Mouse (Mus musculus) neutrophil, adult 5-6 weeks (primary cell): ENCODE results near the gene Slc22a22. TPM values are rescaled to one million over a fixed set of nuclear protein-coding genes. Genes with fewer than 3 reads are reported as not detected.
"Not testable (repeated sequence)": the region's sequence is repeated elsewhere in the genome, so short reads cannot be mapped to it uniquely, and the experiment has no call there.

Experiments
- ATAC-seq: fragments of 151-379, 151-347 bp; 2 replicates; pipeline ENCODE4 v1.8.0; 2017; ENCODE audit warnings: mild to moderate bottlenecking, moderate TSS enrichment; ENCODE audit not compliant: insufficient number of reproducible peaks, poor library complexity, low FRiP score, severe bottlenecking; ENCODE audit errors: extremely low read depth
- total RNA-seq: library from RNA; stranded (forward); fragments of 200-1000 nt; gene quantifications from 2 replicates; pipeline ENCODE4 v1.2.3, GENCODE M21; 2017

Slc22a22 gene
- total RNA-seq, 1 experiment from 2014 or later = not detected

GRCm38 (mm10) chr15:57398439-57399148 lies 78.8 kb downstream of the Slc22a22 start:
- ATAC-seq = no peak

- no peak for ATAC-seq
Observed at GRCm38 (mm10) chr15:57394053-57394452, 83.4 kb downstream of the Slc22a22 start.

- ATAC-seq = no peak
Observed at GRCm38 (mm10) chr15:57380381-57380780, 97.0 kb downstream of the Slc22a22 start.

- ATAC-seq = no peak
Observed at GRCm38 (mm10) chr15:57366446-57366845, 111.0 kb downstream of the Slc22a22 start.

- ATAC-seq = no peak
Observed at GRCm38 (mm10) chr15:57355278-57355677, 122.1 kb downstream of the Slc22a22 start.

GRCm38 (mm10) chr15:57340499-57340898 lies 136.9 kb downstream of the Slc22a22 start:
- no peak for ATAC-seq

- ATAC-seq = no peak
Observed at GRCm38 (mm10) chr15:57331326-57331725, 146.1 kb downstream of the Slc22a22 start.

GRCm38 (mm10) chr15:57318001-57318400 lies 159.4 kb downstream of the Slc22a22 start:
- ATAC-seq = no peak

GRCm38 (mm10) chr15:57316486-57316885 lies 160.9 kb downstream of the Slc22a22 start:
- ATAC-seq = no peak

- ATAC-seq = no peak
Observed at GRCm38 (mm10) chr15:57302710-57303109, 174.7 kb downstream of the Slc22a22 start.

GRCm38 (mm10) chr15:57278505-57278904 lies 198.9 kb downstream of the Slc22a22 start:
- ATAC-seq = no peak

GRCm38 (mm10) chr15:57276411-57276810 lies 201.0 kb downstream of the Slc22a22 start:
- ATAC-seq = no peak

GRCm38 (mm10) chr15:57240061-57240460 lies 237.4 kb downstream of the Slc22a22 start:
- not testable (repeated sequence) for ATAC-seq

GRCm38 (mm10) chr15:57230439-57230838 lies 247.0 kb downstream of the Slc22a22 start:
- no peak for ATAC-seq

- ATAC-seq = no peak
Observed at GRCm38 (mm10) chr15:57205315-57205714, 272.1 kb downstream of the Slc22a22 start.

GRCm38 (mm10) chr15:57204444-57204930 lies 272.9 kb downstream of the Slc22a22 start:
- no peak for ATAC-seq
